Mouse (Mus musculus) mouse trophoblast stem cell (cell line): ENCODE measurements around the gene Lamtor2.
"Not testable (repeated sequence)": the region's sequence is repeated elsewhere in the genome, so short reads cannot be mapped to it uniquely, and the experiment has no call there.

ENCODE experiments used
- in situ Hi-C, 2 experiments: fragments of 300-500 bp; cut with MseI, MboI; formaldehyde crosslinking; loops; 2 replicates in 1 of 2; 3 replicates in 1 of 2; pipeline ENCODE4 v1.15.1; 2025

Lamtor2 gene

GRCm38 (mm10) chr3:88552676-88553524, at the start of gene Lamtor2:
TSS of gene Lamtor2 (minus strand) at chr3:88553074.
- in situ Hi-C loops: no loop called here

GRCm38 (mm10) chr3:88602466-88602865, 49.6 kb upstream of the Lamtor2 start:
- in situ Hi-C loops: no loop called here

GRCm38 (mm10) chr3:88596547-88596946, 43.7 kb upstream of the Lamtor2 start:
- in situ Hi-C loops: not testable (repeated sequence)

- in situ Hi-C loops: no loop called here
Observed at GRCm38 (mm10) chr3:88593893-88594580, 41.2 kb upstream of the Lamtor2 start.

- in situ Hi-C loops: no loop called here
Observed at GRCm38 (mm10) chr3:88592942-88593576, 40.2 kb upstream of the Lamtor2 start.

- in situ Hi-C loops: no loop called here
Observed at GRCm38 (mm10) chr3:88591950-88592731, 39.3 kb upstream of the Lamtor2 start.

- in situ Hi-C loops: no loop called here
Observed at GRCm38 (mm10) chr3:88591044-88591443, 38.2 kb upstream of the Lamtor2 start.

GRCm38 (mm10) chr3:88590246-88590645, 37.4 kb upstream of the Lamtor2 start:
- in situ Hi-C loops: no loop called here

- in situ Hi-C loops: no loop called here
Observed at GRCm38 (mm10) chr3:88586640-88587039, 33.8 kb upstream of the Lamtor2 start.

- in situ Hi-C loops: no loop called here
Observed at GRCm38 (mm10) chr3:88585769-88586168, 32.9 kb upstream of the Lamtor2 start.

- in situ Hi-C loops: no loop called here
Observed at GRCm38 (mm10) chr3:88579454-88580117, 26.7 kb upstream of the Lamtor2 start.

- in situ Hi-C loops: no loop called here
Observed at GRCm38 (mm10) chr3:88578498-88579424, 25.9 kb upstream of the Lamtor2 start.

GRCm38 (mm10) chr3:88577846-88578245, 25.0 kb upstream of the Lamtor2 start:
- in situ Hi-C loops: not testable (repeated sequence)

GRCm38 (mm10) chr3:88575540-88575939, 22.7 kb upstream of the Lamtor2 start, which contains the start of gene Ssr2:
TSS of gene Ssr2 (plus strand) at chr3:88575876.
- in situ Hi-C loops: no loop called here

- in situ Hi-C loops: no loop called here
Observed at GRCm38 (mm10) chr3:88573810-88574209, 20.9 kb upstream of the Lamtor2 start.

- in situ Hi-C loops: no loop called here
Observed at GRCm38 (mm10) chr3:88572835-88573234, 20.0 kb upstream of the Lamtor2 start.

- in situ Hi-C loops: no loop called here
Observed at GRCm38 (mm10) chr3:88571856-88572255, 19.0 kb upstream of the Lamtor2 start.

- in situ Hi-C loops: no loop called here
Observed at GRCm38 (mm10) chr3:88570341-88570740, 17.5 kb upstream of the Lamtor2 start.

GRCm38 (mm10) chr3:88569694-88570093, 16.8 kb upstream of the Lamtor2 start:
- in situ Hi-C loops: no loop called here

- in situ Hi-C loops: no loop called here
Observed at GRCm38 (mm10) chr3:88569093-88569492, 16.2 kb upstream of the Lamtor2 start.
